Mouse (Mus musculus) neural tube, embryonic 10.5 days (tissue): ENCODE measurements at regions not wholly inside any gene's neighbourhood (a gene's known extent, or its start where the extent isn't known, plus 50 kb on each side); places are given as distances from the start of the nearest gene placed in this dataset.
"Not testable (repeated sequence)": the region's sequence is repeated elsewhere in the genome, so short reads cannot be mapped to it uniquely, and the experiment has no call there.

Source experiments
- DNase-seq: peaks from one replicate; pipeline ENCODE4 v3.0.0-alpha.2; 2017; ENCODE audit warnings: low spot score; ENCODE audit errors: extremely low spot score

- DNase-seq, result no peak
Measured at GRCm38 (mm10) chr5:63331186-63331585, 317.7 kb upstream of the Nwd2 start.

GRCm38 (mm10) chr5:63351108-63351507, 297.8 kb upstream of the Nwd2 start:
- DNase-seq, result no peak

- no peak for DNase-seq
Measured at GRCm38 (mm10) chr5:63391956-63392355, 256.9 kb upstream of the Nwd2 start.

GRCm38 (mm10) chr5:63397963-63398362, 250.9 kb upstream of the Nwd2 start:
- DNase-seq, result no peak

GRCm38 (mm10) chr5:63430167-63430566, 218.7 kb upstream of the Nwd2 start:
- DNase-seq, result no peak

- no peak for DNase-seq
Measured at GRCm38 (mm10) chr5:63444407-63444806, 204.5 kb upstream of the Nwd2 start.

GRCm38 (mm10) chr5:63445171-63445570, 203.7 kb upstream of the Nwd2 start:
- no peak for DNase-seq

GRCm38 (mm10) chr5:63468526-63469268, 180.2 kb upstream of the Nwd2 start:
- no peak for DNase-seq

- DNase-seq, result no peak
Measured at GRCm38 (mm10) chr5:63469701-63470100, 179.2 kb upstream of the Nwd2 start.

GRCm38 (mm10) chr5:63473163-63473562, 175.7 kb upstream of the Nwd2 start:
- DNase-seq, result no peak

- no peak for DNase-seq
Measured at GRCm38 (mm10) chr5:63476240-63476973, 172.5 kb upstream of the Nwd2 start.

GRCm38 (mm10) chr5:63498952-63499351, 149.9 kb upstream of the Nwd2 start:
- no peak for DNase-seq

- DNase-seq, result no peak
Measured at GRCm38 (mm10) chr5:63503056-63503845, 145.7 kb upstream of the Nwd2 start.

GRCm38 (mm10) chr5:63534197-63534596, 114.7 kb upstream of the Nwd2 start:
- peak; percentile 14 for DNase-seq

GRCm38 (mm10) chr5:63540530-63540929, 108.4 kb upstream of the Nwd2 start:
- DNase-seq, result no peak

GRCm38 (mm10) chr5:63545482-63545881, 103.4 kb upstream of the Nwd2 start:
- DNase-seq, result no peak

GRCm38 (mm10) chr5:63565891-63566290, 83.0 kb upstream of the Nwd2 start:
- not testable (repeated sequence) for DNase-seq

- DNase-seq, result no peak
Measured at GRCm38 (mm10) chr5:63575401-63575800, 73.5 kb upstream of the Nwd2 start.

GRCm38 (mm10) chr5:63579409-63579808, 69.5 kb upstream of the Nwd2 start:
- DNase-seq, result no peak

- DNase-seq, result no peak
Measured at GRCm38 (mm10) chr5:63587051-63587450, 61.9 kb upstream of the Nwd2 start.

- DNase-seq, result no peak
Measured at GRCm38 (mm10) chr5:63587855-63588254, 61.0 kb upstream of the Nwd2 start.
